Mouse (Mus musculus): ENCODE measurements around the gene Wfdc21. TPM values are rescaled to one million over a fixed set of nuclear protein-coding genes. Genes with fewer than 3 reads are reported as not detected.

The Wfdc21 gene
- total and polyA plus RNA-seq, 3 experiments, result not detected

GRCm38 (mm10) chr11:83712671-83713070 lies 34.1 kb upstream of the Wfdc21 start:
- Histone ChIP-seq H3K4me3 (ENCODE audit: control insufficient read depth in 1 of 2, insufficient read depth in 1 of 2, low read depth in 2 of 2, low read length in 2 of 2) (no peak overlapping the region), H3K4me1 (ENCODE audit: control insufficient read depth in 1 of 2, insufficient read depth in 2 of 2, low read length in 2 of 2) (no peaks in the 10 kb centered on the region), H3K27ac (ENCODE audit: control insufficient read depth, low read depth, low read length) (no peak overlapping the region), H3K79me2 (ENCODE audit: control insufficient read depth, insufficient read depth, low read length, poor library complexity) (no peaks in the 10 kb centered on the region), H3K9ac (ENCODE audit: control insufficient read depth, low read depth, low read length, poor library complexity, severe bottlenecking) (no peak overlapping the region), H3K9me3 (replicated peaks; ENCODE audit: insufficient read depth, low read length) (no peaks in the 10 kb centered on the region), H3K27me3 (ENCODE audit: control insufficient read depth in 1 of 2, insufficient read depth in 2 of 2, low read length in 2 of 2) (peaks cover 15 to 32% of the 10 kb centered on the region in 2 experiments), H3K36me3 (ENCODE audit: control insufficient read depth in 1 of 2, insufficient read depth in 2 of 2, low read length in 2 of 2) (no peaks in the 10 kb centered on the region)
- TF ChIP-seq POLR2AphosphoS2 (IDR thresholded peaks at IDR 0.05; ENCODE audit: low read length), result no peak
- TF ChIP-seq E2F4 (IDR thresholded peaks at IDR 0.05; ENCODE audit: borderline replicate concordance, low read depth, low read length), result no peak
- TF ChIP-seq ZNF384 (IDR thresholded peaks at IDR 0.05; ENCODE audit: low read depth, low read length), result no peak
- TF ChIP-seq MAFK (IDR thresholded peaks at IDR 0.05; ENCODE audit: borderline replicate concordance, low read depth, low read length), result no peak
- TF ChIP-seq MAZ (IDR thresholded peaks at IDR 0.05; ENCODE audit: low read depth, low read length), result no peak
- DNase-seq (ENCODE audit: low read depth, low spot score), result no peak

DNA sequence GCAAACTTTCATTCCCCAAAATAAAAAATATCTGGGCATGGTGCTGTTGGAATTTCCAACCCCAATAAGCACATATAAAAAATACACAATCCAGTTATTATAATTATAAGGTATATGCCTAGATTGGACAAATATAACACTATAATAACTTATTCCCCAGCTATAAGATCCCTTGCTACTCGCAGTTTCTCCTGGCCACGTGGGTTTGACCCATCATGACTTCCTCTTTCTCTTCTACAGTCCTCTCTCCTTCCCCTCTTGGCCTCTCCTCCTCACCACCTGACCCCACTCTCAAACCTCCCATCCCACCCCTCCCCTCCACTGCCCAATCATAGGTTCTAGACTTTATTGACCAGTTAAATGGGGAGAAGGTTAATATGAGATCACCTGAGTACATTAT lies 32.8 kb upstream of the Wfdc21 start:
- H3K27ac ChIP-seq (ENCODE audit: control insufficient read depth, low read depth, low read length), result no peak overlapping the region
- peaks cover 12 to 27% of the 10 kb centered on the region in 2 experiments for H3K27me3 ChIP-seq (ENCODE audit: control insufficient read depth in 1 of 2, insufficient read depth in 2 of 2, low read length in 2 of 2)
- H3K9ac ChIP-seq (ENCODE audit: control insufficient read depth, low read depth, low read length, poor library complexity, severe bottlenecking), result no peak overlapping the region
- H3K4me1 ChIP-seq (ENCODE audit: control insufficient read depth in 1 of 2, insufficient read depth in 2 of 2, low read length in 2 of 2), result no peaks in the 10 kb centered on the region
- no peaks in the 10 kb centered on the region for H3K36me3 ChIP-seq (ENCODE audit: control insufficient read depth in 1 of 2, insufficient read depth in 2 of 2, low read length in 2 of 2)
- TF ChIP-seq CHD2 (IDR thresholded peaks at IDR 0.05; ENCODE audit: low read length), result no peak
- TF ChIP-seq E2F4 (IDR thresholded peaks at IDR 0.05; ENCODE audit: borderline replicate concordance, low read depth, low read length), result no peak
- TF ChIP-seq MAFK (IDR thresholded peaks at IDR 0.05; ENCODE audit: borderline replicate concordance, low read depth, low read length), result no peak
- no peak for TF ChIP-seq POLR2AphosphoS5 (IDR thresholded peaks at IDR 0.05; ENCODE audit: borderline replicate concordance, low read depth, low read length)
- no peak for TF ChIP-seq NRF1 (IDR thresholded peaks at IDR 0.05; ENCODE audit: insufficient read depth, low read depth, low read length, poor library complexity, severe bottlenecking)
- no peak for TF ChIP-seq JUND (IDR thresholded peaks at IDR 0.05; ENCODE audit: low read depth, low read length)
- no peak for TF ChIP-seq MYB (IDR thresholded peaks at IDR 0.05; ENCODE audit: low read depth, low read length)
- TF ChIP-seq HCFC1 (IDR thresholded peaks at IDR 0.05; ENCODE audit: low read depth, low read length), result no peak
- TF ChIP-seq RAD21 (IDR thresholded peaks at IDR 0.05; ENCODE audit: low read depth, low read length), result no peak
- no peak for TF ChIP-seq USF2 (IDR thresholded peaks at IDR 0.05; ENCODE audit: borderline replicate concordance in 1 of 2, insufficient read depth in 1 of 2, low read depth in 1 of 2, low read length in 2 of 2)
- TF ChIP-seq BHLHE40 (IDR thresholded peaks at IDR 0.05; ENCODE audit: borderline replicate concordance, low read depth, low read length), result no peak
- no peak for TF ChIP-seq GABPA (IDR thresholded peaks at IDR 0.05; ENCODE audit: low read depth, low read length)
- TF ChIP-seq ELF1 (IDR thresholded peaks at IDR 0.05; ENCODE audit: low read depth, low read length), result no peak
- peak; percentile 65 for TF ChIP-seq MAX (IDR thresholded peaks at IDR 0.05; ENCODE audit: low read length)
- no peak for TF ChIP-seq ETS1 (IDR thresholded peaks at IDR 0.05; ENCODE audit: low read depth, low read length)
- no peak for TF ChIP-seq POLR2A (IDR thresholded peaks at IDR 0.05; ENCODE audit: control insufficient read depth in 1 of 2, insufficient read depth in 1 of 2, low read depth in 1 of 2, low read length in 2 of 2, poor library complexity in 1 of 2)
- TF ChIP-seq USF1 (IDR thresholded peaks at IDR 0.05; ENCODE audit: low read depth, low read length), result peak; percentile 67
- TF ChIP-seq MYC (IDR thresholded peaks at IDR 0.05; ENCODE audit: low read depth, low read length), result peak; percentile 53; the same call in 1 of the 2 replicates
- TF ChIP-seq ZKSCAN1 (IDR thresholded peaks at IDR 0.05; ENCODE audit: low read depth, low read length), result no peak
- no peak for TF ChIP-seq POLR2AphosphoS2 (IDR thresholded peaks at IDR 0.05; ENCODE audit: low read length)
- no peak for TF ChIP-seq TAL1 (IDR thresholded peaks at IDR 0.05; ENCODE audit: low read length)
- no peak for TF ChIP-seq MEF2A (IDR thresholded peaks at IDR 0.05; ENCODE audit: extremely low read depth, insufficient replicate concordance, low read depth, low read length, poor library complexity, severe bottlenecking)
- no peak for TF ChIP-seq RCOR1 (IDR thresholded peaks at IDR 0.05; ENCODE audit: low read depth, low read length)
- 0 out of 2 replicates have a peak, but pooled peaks have one; percentile 21 for TF ChIP-seq MXI1 (IDR thresholded peaks at IDR 0.05; ENCODE audit: low read depth, low read length)
- no peak for TF ChIP-seq SMC3 (IDR thresholded peaks at IDR 0.05; ENCODE audit: low read depth, low read length)
- TF ChIP-seq EP300 (IDR thresholded peaks at IDR 0.05; ENCODE audit: low read depth in 1 of 2, low read length in 2 of 2), result no peak
- DNase-seq (ENCODE audit: low read depth, low spot score), result peak; percentile 26
- H3K4me3 ChIP-seq (ENCODE audit: control insufficient read depth in 1 of 2, insufficient read depth in 1 of 2, low read depth in 2 of 2, low read length in 2 of 2), result no peak overlapping the region
- H3K9me3 ChIP-seq (replicated peaks; ENCODE audit: insufficient read depth, low read length), result no peaks in the 10 kb centered on the region
- no peaks in the 10 kb centered on the region for H3K79me2 ChIP-seq (ENCODE audit: control insufficient read depth, insufficient read depth, low read length, poor library complexity)

Data from MEL (cell line).